In genomic region chr19:46339287-46339971, GRCm38 (mm10) we compare ENCODE assay signal across 8 mouse cellular contexts. TPM values are rescaled to one million over a fixed set of nuclear protein-coding genes. Genes with fewer than 3 reads are reported as not detected.
A peak's percentile ranks its signal among the peaks of the same experiment; 100 is the strongest.
DNase-seq lines count a peak whose midpoint lies in the region; ATAC-seq lines count a peak whose summit lies in the region.

No protein-coding gene starts in this region.

- DNase-seq in left cerebral cortex, postnatal 14 days (ENCODE audit: low spot score in 2 of 2), result peak; percentile 53 to 62
- DNase-seq in left cerebral cortex, adult 18-20 months (ENCODE audit: low spot score in 2 of 2), result no peak
- DNase-seq in cerebellum, adult 9-10 months, result peak; percentile 77
- DNase-seq in heart, postnatal 10 days, result peak; percentile 76 to 78
- DNase-seq in embryo, embryonic 11 days, result no peak
- DNase-seq in c-Kit-positive CD71-positive TER-119-positive erythroid progenitor cells, embryonic 14.5 days (ENCODE audit: low spot score), result no peak

- H3K9ac ChIP-seq in limb, embryonic 15.5 days, result no peak overlapping the region
- H3K9ac ChIP-seq in midbrain, embryonic 13.5 days (replicated peaks), result no peak overlapping the region

- H3K9me3 ChIP-seq in limb, embryonic 15.5 days, result no peaks in the 10 kb centered on the region
- no peaks in the 10 kb centered on the region for H3K9me3 ChIP-seq in midbrain, embryonic 13.5 days

- H3K4me2 ChIP-seq in limb, embryonic 15.5 days, result peak overlapping the region; percentile 73
- H3K4me2 ChIP-seq in midbrain, embryonic 13.5 days (replicated peaks), result peak overlapping the region; percentile 71

- peaks cover 25% of the 10 kb centered on the region for H3K4me1 ChIP-seq in limb, embryonic 15.5 days
- peaks cover 22% of the 10 kb centered on the region for H3K4me1 ChIP-seq in midbrain, embryonic 13.5 days (replicated peaks)

- intact Hi-C loops in left cerebral cortex, postnatal 14 days (cut with DNase I), result loop anchor here (5.0 kb wide), 1 partner anchor 108 kb away; no protein-coding TSS in a partner anchor
- intact Hi-C loops in heart, postnatal 10 days (cut with DNase I), result loop anchor here (1.0 to 5.0 kb wide), 3 partner anchors 9 to 103 kb away; no protein-coding TSS in a partner anchor

- peak; percentile 28; the same call in 1 of the 2 replicates for ATAC-seq in limb, embryonic 15.5 days (ENCODE audit: insufficient number of reproducible peaks, low FRiP score, low TSS enrichment, low read depth)
- ATAC-seq in midbrain, embryonic 13.5 days, result peak; percentile 18; the same call in 1 of the 2 replicates

- peak overlapping the region; percentile 7; the same call in 1 of the 2 replicates for H3K4me3 ChIP-seq in limb, embryonic 15.5 days
- no peak overlapping the region for H3K4me3 ChIP-seq in midbrain, embryonic 13.5 days (replicated peaks)

- peaks cover 8% of the 10 kb centered on the region; the same call in 1 of the 2 replicates for H3K27me3 ChIP-seq in limb, embryonic 15.5 days
- peaks cover 13% of the 10 kb centered on the region for H3K27me3 ChIP-seq in midbrain, embryonic 13.5 days

- WGBS in limb, embryonic 15.5 days, result 49% methylated on average over 6 of the region's 7 CpGs
- WGBS in midbrain, embryonic 13.5 days, result 72% methylated on average over 7 of the region's 7 CpGs

- H3K36me3 ChIP-seq in limb, embryonic 15.5 days, result no peaks in the 10 kb centered on the region
- no peaks in the 10 kb centered on the region for H3K36me3 ChIP-seq in midbrain, embryonic 13.5 days

- peak overlapping the region; percentile 78 for H3K27ac ChIP-seq in limb, embryonic 15.5 days
- peak overlapping the region; percentile 45; the same call in 1 of the 2 replicates for H3K27ac ChIP-seq in midbrain, embryonic 13.5 days

RNA-seq across cellular contexts. Expression of gene Cuedc2, which starts 0.9 kb away (rescaled TPM):
- total RNA-seq in left cerebral cortex, postnatal 14 days (2021), result 100 to 1,000 TPM; 186 to 274 TPM
- total RNA-seq in left cerebral cortex, adult 18-20 months (2021), result 100 to 1,000 TPM; 199 to 202 TPM
- total RNA-seq in heart, postnatal 10 days (2021), result 100 to 1,000 TPM in 1 of 2 experiments, 10 to 100 TPM in 1; 99.6 to 107 TPM
- polyA plus RNA-seq in limb, embryonic 15.5 days (2015; fragmentation: Nextera tagmentation; extraction: Ambion mirVana), result 150 and 176 TPM in 2 replicates
- polyA plus RNA-seq in midbrain, embryonic 13.5 days (2015; fragmentation: Nextera tagmentation; extraction: Ambion mirVana), result 290 TPM in 2 replicates

RNA-seq across cellular contexts. Expression of gene Mfsd13a, which starts 1.5 kb away (rescaled TPM):
- 10 to 100 TPM; 28.7 to 47.5 TPM for total RNA-seq in left cerebral cortex, postnatal 14 days (2021)
- 10 to 100 TPM; 22.7 to 26.4 TPM for total RNA-seq in left cerebral cortex, adult 18-20 months (2021)
- total RNA-seq in heart, postnatal 10 days (2021), result 1 to 10 TPM; 3.4 to 4.6 TPM
- 3.1 and 3.6 TPM in 2 replicates for polyA plus RNA-seq in limb, embryonic 15.5 days (2015; fragmentation: Nextera tagmentation; extraction: Ambion mirVana)
- 7.8 and 9.2 TPM in 2 replicates for polyA plus RNA-seq in midbrain, embryonic 13.5 days (2015; fragmentation: Nextera tagmentation; extraction: Ambion mirVana)

RNA-seq across cellular contexts. Expression of gene 2310034G01Rik, which starts 10.7 kb away (rescaled TPM):
- 1 to 10 TPM in 1 of 2 experiments, under 1 TPM in 1; 0.94 to 1.1 TPM for total RNA-seq in left cerebral cortex, postnatal 14 days (2021)
- total RNA-seq in left cerebral cortex, adult 18-20 months (2021), result under 1 TPM; 0.79 to 0.98 TPM
- under 1 TPM; 0.19 to 0.20 TPM for total RNA-seq in heart, postnatal 10 days (2021)
- 1.5 and 2.1 TPM in 2 replicates for polyA plus RNA-seq in limb, embryonic 15.5 days (2015; fragmentation: Nextera tagmentation; extraction: Ambion mirVana)
- 1.7 TPM in 2 replicates for polyA plus RNA-seq in midbrain, embryonic 13.5 days (2015; fragmentation: Nextera tagmentation; extraction: Ambion mirVana)

RNA-seq across cellular contexts. Expression of gene Fbxl15, which starts 11.4 kb away (rescaled TPM):
- 10 to 100 TPM; 26.4 to 50.4 TPM for total RNA-seq in left cerebral cortex, postnatal 14 days (2021)
- 10 to 100 TPM; 30.0 to 31.1 TPM for total RNA-seq in left cerebral cortex, adult 18-20 months (2021)
- total RNA-seq in heart, postnatal 10 days (2021), result 1 to 10 TPM; 6.5 to 6.8 TPM
- 12.8 and 13.2 TPM in 2 replicates for polyA plus RNA-seq in limb, embryonic 15.5 days (2015; fragmentation: Nextera tagmentation; extraction: Ambion mirVana)
- 40.8 and 44.2 TPM in 2 replicates for polyA plus RNA-seq in midbrain, embryonic 13.5 days (2015; fragmentation: Nextera tagmentation; extraction: Ambion mirVana)

RNA-seq across cellular contexts. Expression of gene Psd, which starts 12.5 kb away (rescaled TPM):
- 100 to 1,000 TPM; 580 to 627 TPM for total RNA-seq in left cerebral cortex, postnatal 14 days (2021)
- 100 to 1,000 TPM; 612 to 681 TPM for total RNA-seq in left cerebral cortex, adult 18-20 months (2021)
- total RNA-seq in heart, postnatal 10 days (2021), result 1 to 10 TPM; 2.2 to 2.9 TPM
- polyA plus RNA-seq in limb, embryonic 15.5 days (2015; fragmentation: Nextera tagmentation; extraction: Ambion mirVana), result 5.5 and 5.8 TPM in 2 replicates
- 61.7 and 69.0 TPM in 2 replicates for polyA plus RNA-seq in midbrain, embryonic 13.5 days (2015; fragmentation: Nextera tagmentation; extraction: Ambion mirVana)

Comparison
In these comparisons a context has a peak if more than half of its experiments do, and no peak if none do; other contexts are left out.
1. DNase-seq: peak in left cerebral cortex, postnatal 14 days (2 of 2), cerebellum, adult 9-10 months (single experiment) and heart, postnatal 10 days (2 of 2); none in left cerebral cortex, adult 18-20 months (0 of 2), embryo, embryonic 11 days (single experiment) and c-Kit-positive CD71-positive TER-119-positive erythroid progenitor cells, embryonic 14.5 days (single experiment).
2. RNA of gene Mfsd13a, which starts 1.5 kb away (total RNA-seq): 28.7 to 47.5 TPM in left cerebral cortex, postnatal 14 days and 22.7 to 26.4 TPM in left cerebral cortex, adult 18-20 months; 3.4 to 4.6 TPM in heart, postnatal 10 days; every median in the first group is over 4 times any median in the second.